Mouse (Mus musculus) forebrain, embryonic 11.5 days (tissue): ENCODE measurements around the gene Serinc3. TPM values are rescaled to one million over a fixed set of nuclear protein-coding genes. Genes with fewer than 3 reads are reported as not detected.

Source experiments
- ATAC-seq: fragments of 200-750 bp; cut with Nextera tagmentation; replicated peaks from 2 replicates; pipeline ENCODE4 v1.8.0; 2017; ENCODE audit warnings: moderate TSS enrichment; ENCODE audit not compliant: low FRiP score
- DNase-seq: peaks from one replicate; pipeline ENCODE4 v3.0.0-alpha.2; 2017; ENCODE audit warnings: low spot score
- H3K27ac ChIP-seq: fragments of 300-500 bp; sonication (generic); 2 replicates; pipeline ENCODE4 v1.5.1; 2014; ENCODE audit warnings: low read depth, low read length
- H3K27me3 ChIP-seq: fragments of 300-500 bp; sonication (generic); 2 replicates; pipeline ENCODE4 v1.6.1; 2014; ENCODE audit warnings: mild to moderate bottlenecking, low read length, mixed read lengths; ENCODE audit not compliant: control insufficient read depth, insufficient read depth
- H3K36me3 ChIP-seq: fragments of 300-500 bp; sonication (generic); 2 replicates; pipeline ENCODE4 v1.6.1; 2014; ENCODE audit warnings: mild to moderate bottlenecking, low read length, moderate library complexity, mixed read lengths; ENCODE audit not compliant: control insufficient read depth, insufficient read depth
- H3K4me1 ChIP-seq: fragments of 300-500 bp; sonication (generic); replicated peaks from 2 replicates; pipeline ENCODE4 v1.6.1; 2014; ENCODE audit warnings: low read length, mixed read lengths; ENCODE audit not compliant: control insufficient read depth, insufficient read depth
- H3K4me2 ChIP-seq: fragments of 300-500 bp; sonication (generic); 2 replicates; pipeline ENCODE4 v1.6.1; 2014; ENCODE audit warnings: low read depth, mild to moderate bottlenecking, low read length, moderate library complexity, mixed read lengths; ENCODE audit not compliant: severe bottlenecking
- H3K4me3 ChIP-seq: fragments of 300-500 bp; sonication (generic); 2 replicates; pipeline ENCODE4 v1.5.1; 2014; ENCODE audit warnings: low read depth, low read length
- H3K9ac ChIP-seq: fragments of 300-500 bp; sonication (generic); 2 replicates; pipeline ENCODE4 v1.6.1; 2014; ENCODE audit warnings: low read length
- H3K9me3 ChIP-seq: fragments of 300-500 bp; sonication (generic); 2 replicates; pipeline ENCODE4 v1.6.1; 2016; ENCODE audit warnings: low read length, mixed read lengths; ENCODE audit not compliant: control insufficient read depth
- WGBS: fragments of 180-500 bp; shearing (Covaris S2); extraction: QIAGEN DNeasy Blood & Tissue Kit; methylation state at CpG from one replicate; pipeline ENCODE4 v1.1.7; 2014; 5-methylcytosine and 5-hydroxymethylcytosine counted together
- polyA plus RNA-seq: library from polyadenylated mRNA; unstranded; fragments of >200 nt; fragmentation: Nextera tagmentation; extraction: Ambion mirVana; gene quantifications from 2 replicates; pipeline ENCODE4 v1.2.1, GENCODE M21; 2014

Serinc3 gene
- polyA plus RNA-seq, 1 experiment from 2014 or later: 30.7 TPM

DNA sequence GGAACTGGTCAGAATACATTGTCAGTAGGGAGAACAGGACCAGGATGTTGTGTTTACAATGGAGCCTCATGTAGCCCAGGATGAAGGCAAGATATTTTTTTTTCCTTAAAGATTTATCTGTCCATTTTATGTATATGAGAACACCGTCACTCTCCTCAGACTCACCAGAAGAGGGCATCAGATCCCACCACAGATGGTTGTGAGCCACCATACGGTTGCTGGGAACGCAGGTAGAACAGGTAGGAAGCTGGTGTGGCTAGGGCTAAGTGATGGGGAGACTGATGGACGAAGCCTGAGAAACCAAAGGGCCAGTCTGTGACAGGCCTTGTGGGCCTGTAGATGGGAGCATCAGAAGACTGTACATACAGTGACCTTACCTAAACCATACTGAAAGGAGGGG is 30.9 kb downstream of the Serinc3 start:
- Histone ChIP-seq H3K27ac (no peak overlapping the region), H3K4me3 (no peak overlapping the region), H3K4me1 (no peaks in the 10 kb centered on the region), H3K9me3 (no peaks in the 10 kb centered on the region), H3K36me3 (no peaks in the 10 kb centered on the region; the same call in none of the 2 replicates), H3K4me2 (no peak overlapping the region), H3K9ac (no peak overlapping the region), H3K27me3 (no peaks in the 10 kb centered on the region)
- no peak for DNase-seq
- ATAC-seq: no peak
- WGBS: 88% methylated on average over 4 of the region's 4 CpGs

DNA sequence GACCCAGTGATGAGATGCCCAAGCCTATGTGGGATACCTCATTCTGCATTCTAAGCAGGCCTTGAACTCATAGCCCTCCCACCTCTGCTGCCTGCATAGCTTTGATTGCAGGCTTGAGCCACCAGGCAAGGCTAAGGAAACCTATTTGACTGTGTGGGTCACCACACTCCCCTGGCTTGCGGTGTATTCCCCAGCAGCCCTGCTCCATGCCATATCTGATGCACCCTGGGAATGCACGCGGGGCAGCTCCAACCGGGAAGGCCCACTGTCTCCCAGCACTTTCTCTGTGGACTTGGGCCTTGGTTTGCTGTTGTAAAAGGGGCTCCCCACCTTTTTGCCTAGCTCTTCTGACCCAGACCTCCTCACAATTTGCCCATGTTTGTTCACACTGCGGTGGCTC is 31.7 kb downstream of the Serinc3 start:
- H3K4me1 ChIP-seq: no peaks in the 10 kb centered on the region
- no peak overlapping the region for H3K4me2 ChIP-seq
- H3K9me3 ChIP-seq: no peaks in the 10 kb centered on the region
- no peaks in the 10 kb centered on the region; the same call in none of the 2 replicates for H3K36me3 ChIP-seq
- H3K9ac ChIP-seq: no peak overlapping the region
- no peak for ATAC-seq
- DNase-seq: no peak
- H3K4me3 ChIP-seq: no peak overlapping the region
- H3K27ac ChIP-seq: no peak overlapping the region
- WGBS: 91% methylated on average over 5 of the region's 5 CpGs
- no peaks in the 10 kb centered on the region for H3K27me3 ChIP-seq

DNA sequence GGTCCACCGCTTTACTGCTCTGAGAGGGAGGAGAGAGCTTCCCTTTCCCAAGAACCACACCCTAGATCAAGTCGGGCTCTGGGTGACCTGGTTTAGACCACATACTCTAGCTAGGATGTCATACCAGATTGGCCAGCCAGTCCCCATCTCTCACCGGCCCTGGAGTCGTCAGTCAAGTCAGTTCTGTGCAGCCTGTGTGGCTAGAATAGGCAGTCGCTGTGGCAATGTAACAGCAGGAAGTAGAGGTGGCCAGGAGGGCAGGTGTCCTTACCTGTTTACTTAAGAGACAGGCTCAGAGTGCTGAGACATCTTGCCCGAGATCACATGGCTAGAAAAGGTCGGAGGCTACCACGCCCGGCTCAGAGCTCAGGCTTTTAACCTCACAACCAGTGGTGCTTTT is 33.8 kb downstream of the Serinc3 start:
- Histone ChIP-seq H3K4me3 (no peak overlapping the region), H3K4me2 (no peak overlapping the region), H3K27me3 (no peaks in the 10 kb centered on the region), H3K4me1 (no peaks in the 10 kb centered on the region), H3K9me3 (no peaks in the 10 kb centered on the region), H3K27ac (no peak overlapping the region), H3K36me3 (no peaks in the 10 kb centered on the region; the same call in none of the 2 replicates), H3K9ac (no peak overlapping the region)
- no peak for ATAC-seq
- WGBS: 85% methylated on average over 9 of the region's 9 CpGs
- peak; percentile 47 for DNase-seq

DNA sequence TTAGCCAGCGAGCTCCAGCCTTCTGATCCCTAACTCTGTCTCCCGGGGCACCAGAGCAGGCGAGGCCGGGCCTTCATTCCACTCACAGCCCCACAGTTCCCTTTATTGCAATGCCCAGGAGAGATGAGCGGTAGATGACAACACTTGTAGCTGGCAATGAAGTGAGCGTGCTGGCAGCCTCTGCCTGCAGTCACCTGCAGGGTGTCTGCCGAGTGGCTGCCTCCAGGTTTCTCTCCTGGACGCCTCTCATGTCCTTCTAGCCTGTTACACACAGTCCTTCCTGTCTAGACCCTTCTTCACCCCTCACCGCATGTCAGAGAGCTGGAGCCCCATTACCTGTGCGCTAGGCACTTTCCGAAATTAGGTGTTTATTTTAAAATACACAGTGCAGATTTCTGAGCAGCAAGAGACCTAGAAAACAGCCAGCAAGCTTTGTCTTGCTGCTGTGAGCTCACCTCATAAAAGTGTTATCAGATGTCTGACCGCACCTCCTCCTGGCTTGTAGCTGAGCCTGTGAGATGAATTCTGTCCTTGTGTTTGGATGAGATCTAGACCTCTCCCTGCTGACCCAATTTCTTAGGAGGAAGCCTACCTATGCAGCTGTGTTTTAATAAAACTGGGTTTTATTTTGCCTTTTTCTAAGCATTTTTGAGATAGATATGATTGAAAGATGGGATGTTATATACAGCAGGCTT is 35.5 kb downstream of the Serinc3 start:
- Histone ChIP-seq H3K27me3 (no peaks in the 10 kb centered on the region), H3K27ac (no peak overlapping the region), H3K4me2 (no peak overlapping the region), H3K4me3 (no peak overlapping the region), H3K36me3 (no peaks in the 10 kb centered on the region; the same call in none of the 2 replicates), H3K9ac (no peak overlapping the region), H3K4me1 (no peaks in the 10 kb centered on the region), H3K9me3 (no peaks in the 10 kb centered on the region)
- WGBS: 91% methylated on average over 12 of the region's 12 CpGs
- peak; percentile 40 for DNase-seq
- no peak for ATAC-seq

DNA sequence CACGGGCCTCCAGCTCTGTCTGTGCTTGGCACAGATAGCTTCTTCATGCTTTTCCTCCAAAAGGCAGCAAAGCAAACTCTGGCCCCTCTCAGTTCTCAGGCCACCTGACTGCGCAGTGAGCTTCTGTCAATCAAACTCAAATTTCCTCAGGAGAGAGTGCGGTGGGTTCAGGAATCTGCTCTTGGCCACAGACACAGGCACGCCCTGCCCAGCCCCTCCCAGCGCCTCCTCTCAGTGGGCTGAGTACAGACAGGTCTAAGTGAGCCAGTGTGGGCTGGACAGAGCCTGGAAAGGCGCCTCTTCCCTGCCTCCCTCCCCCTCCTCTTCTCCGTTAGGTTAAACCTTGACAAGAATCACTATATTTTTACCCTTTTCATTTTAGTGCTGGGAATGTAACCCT is 36.9 kb downstream of the Serinc3 start:
- no peak for DNase-seq
- Histone ChIP-seq H3K4me2 (no peak overlapping the region), H3K27ac (no peak overlapping the region), H3K4me1 (peaks cover 2% of the 10 kb centered on the region; the same call in 1 of the 2 replicates), H3K9me3 (no peaks in the 10 kb centered on the region), H3K4me3 (no peak overlapping the region), H3K27me3 (no peaks in the 10 kb centered on the region), H3K9ac (no peak overlapping the region), H3K36me3 (no peaks in the 10 kb centered on the region)
- ATAC-seq: no peak
- WGBS: 88% methylated on average over 7 of the region's 7 CpGs

DNA sequence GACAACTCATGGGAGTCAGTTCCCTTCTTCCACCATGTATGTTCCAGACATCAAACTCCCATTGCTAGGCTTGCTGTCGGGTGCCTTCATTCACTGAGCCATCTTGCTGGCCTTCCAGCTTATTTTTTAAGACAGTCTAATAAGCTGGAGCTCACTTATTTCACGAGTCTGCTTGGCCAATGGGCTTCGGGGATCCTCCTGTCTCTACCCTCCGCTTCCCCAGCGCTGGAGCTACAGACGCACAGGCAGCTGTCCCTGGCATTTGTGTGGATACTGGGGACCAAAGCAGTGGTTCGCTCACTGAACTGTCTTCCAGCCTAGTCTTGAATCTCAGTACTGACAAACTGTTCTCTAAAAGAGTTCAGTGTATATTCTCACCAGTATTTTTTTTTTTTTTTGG is 38.8 kb downstream of the Serinc3 start:
- DNase-seq (no peak), ATAC-seq (no peak)
- no peak overlapping the region for H3K4me3 ChIP-seq
- no peaks in the 10 kb centered on the region for H3K36me3 ChIP-seq
- no peak overlapping the region for H3K27ac ChIP-seq
- H3K4me2 ChIP-seq: no peak overlapping the region
- no peaks in the 10 kb centered on the region for H3K27me3 ChIP-seq
- H3K9ac ChIP-seq: no peak overlapping the region
- no peaks in the 10 kb centered on the region for H3K9me3 ChIP-seq
- H3K4me1 ChIP-seq: peaks cover 7% of the 10 kb centered on the region; the same call in 1 of the 2 replicates
- WGBS: 87% methylated on average over 7 of the region's 7 CpGs

DNA sequence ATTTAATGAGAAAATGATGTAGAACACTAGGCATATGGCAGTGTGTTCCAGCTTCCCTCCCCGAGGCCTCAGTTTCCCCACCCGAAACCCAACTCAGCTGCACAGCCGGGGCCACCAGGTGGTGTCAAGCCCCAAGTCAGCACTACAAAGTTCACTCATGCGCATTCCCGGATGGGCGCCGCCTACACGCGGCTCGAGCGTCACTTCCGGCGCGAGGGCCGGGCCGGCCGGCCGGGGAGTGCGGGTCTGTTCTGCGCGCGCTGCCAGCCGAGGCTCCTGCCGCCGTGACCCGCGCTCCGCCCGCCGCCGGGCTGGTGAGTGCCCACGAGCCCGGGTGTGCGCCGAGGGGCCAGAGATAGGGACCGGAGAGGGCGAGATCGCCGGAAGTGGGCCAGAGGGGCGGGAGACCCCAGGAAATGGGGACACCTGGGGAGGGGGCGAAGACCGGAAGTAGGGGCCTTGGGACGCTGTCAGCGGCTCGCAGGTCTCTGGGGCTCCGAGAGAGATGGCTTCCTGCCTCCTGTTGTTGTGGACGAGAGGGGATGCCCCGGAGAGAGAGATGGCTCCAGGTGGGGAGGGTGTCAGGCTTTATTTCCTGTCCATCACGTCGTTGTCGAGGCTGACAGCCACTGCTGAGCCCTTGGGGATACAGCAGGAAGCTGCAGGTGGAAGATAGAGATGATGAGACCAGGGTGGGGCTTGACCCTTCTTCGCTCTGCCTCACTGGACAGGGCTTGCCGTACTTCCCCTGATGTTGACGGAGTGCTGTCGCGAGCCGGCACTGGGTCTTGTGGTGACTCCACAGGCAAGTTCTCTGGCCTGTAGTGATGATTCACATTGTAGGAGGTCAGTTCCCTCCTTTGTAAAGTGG is 42.6 kb downstream of the Serinc3 start, which contains the start of gene Ttpal:
Ttpal (plus strand) TSS at position 214 of the 871 bp plus-strand sequence.
- peak within 1 kb of the TSS; percentile 85 for H3K4me3 ChIP-seq
- peak; percentile 92 for DNase-seq
- H3K4me2 ChIP-seq: peak within 1 kb of the TSS; percentile 95
- H3K9me3 ChIP-seq: no peaks in the 10 kb centered on the region
- no peaks in the 10 kb centered on the region for H3K27me3 ChIP-seq
- under 1% methylated on average over 56 of the region's 57 CpGs for WGBS
- peaks cover 7% of the 10 kb centered on the region; the same call in 1 of the 2 replicates for H3K4me1 ChIP-seq
- H3K27ac ChIP-seq: peak within 1 kb of the TSS; percentile 79
- ATAC-seq: peak; percentile 95
- no peaks in the 10 kb centered on the region for H3K36me3 ChIP-seq
- peak within 1 kb of the TSS; percentile 93 for H3K9ac ChIP-seq

DNA sequence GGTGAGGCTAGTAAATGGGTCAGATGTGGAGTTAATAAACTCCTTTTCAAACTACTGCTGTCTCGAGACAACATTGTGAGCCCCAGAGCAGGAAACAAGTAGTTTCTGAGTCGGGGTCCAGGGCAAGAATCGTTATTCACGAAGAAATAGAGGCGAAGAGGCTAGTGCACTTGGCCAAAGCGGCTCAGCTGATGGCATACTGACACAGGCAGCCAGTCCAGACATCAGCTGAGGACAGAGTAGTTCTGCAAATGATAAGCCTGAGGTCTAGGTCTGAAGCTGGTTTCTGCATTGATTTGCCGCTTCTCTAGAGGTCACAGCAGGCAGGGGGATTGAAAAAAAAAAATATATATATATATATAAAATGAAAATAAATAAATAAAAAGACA is 43.2 kb downstream of the Serinc3 start:
- Histone ChIP-seq H3K4me2 (peak overlapping the region; percentile 95; the same call in 1 of the 2 replicates), H3K9me3 (no peaks in the 10 kb centered on the region), H3K36me3 (no peaks in the 10 kb centered on the region), H3K27ac (no peak overlapping the region), H3K4me1 (peaks cover 7% of the 10 kb centered on the region; the same call in 1 of the 2 replicates), H3K9ac (peak overlapping the region; percentile 93; the same call in 1 of the 2 replicates), H3K27me3 (no peaks in the 10 kb centered on the region), H3K4me3 (peak overlapping the region; percentile 85)
- DNase-seq (no peak), ATAC-seq (no peak)
- WGBS: 82% methylated on average over 7 of the region's 7 CpGs
